Mouse (Mus musculus) urinary bladder, postnatal 0 days (tissue): Measurements from ENCODE around the gene Itpkb. TPM values are rescaled to one million over a fixed set of nuclear protein-coding genes. Genes with fewer than 3 reads are reported as not detected.

Source experiments
- polyA plus RNA-seq: library from polyadenylated mRNA; unstranded; fragments of >200 nt; fragmentation: Nextera tagmentation; extraction: Ambion mirVana; gene quantifications from 2 replicates; pipeline ENCODE4 v1.2.1, GENCODE M21; 2015

The Itpkb gene
- polyA plus RNA-seq = 10.5 and 11.9 TPM in 2 replicates

DNA sequence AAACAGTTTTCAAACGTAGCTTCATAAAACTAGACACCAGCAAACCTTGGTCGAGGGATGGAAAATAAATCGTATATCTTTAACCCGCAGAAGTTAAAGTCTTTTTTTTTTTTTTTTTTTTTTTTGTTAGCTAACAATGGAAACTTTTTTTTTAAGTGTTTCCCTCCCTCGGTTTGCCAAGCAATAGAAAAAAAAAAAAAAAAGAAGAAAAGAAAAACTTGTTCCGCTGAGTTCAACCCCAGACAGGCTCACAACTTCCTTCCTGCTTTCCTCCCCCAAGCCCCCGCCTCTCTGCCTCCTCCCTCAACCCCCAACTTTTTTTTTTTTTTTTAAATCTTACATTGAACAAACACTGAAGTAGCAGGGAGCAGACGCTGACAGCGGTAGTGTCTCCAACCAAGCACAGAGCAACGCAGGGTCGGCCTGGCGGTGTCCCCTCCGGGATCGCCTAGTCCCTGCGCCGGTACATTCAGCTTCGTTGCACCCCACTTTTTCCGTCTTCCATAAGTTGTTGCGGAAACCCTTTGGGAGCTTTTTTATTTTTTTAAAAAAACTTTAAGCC, at the start of gene Itpkb:
Gene Itpkb (plus strand): TSS at position 341 of the 562 bp plus-strand sequence.

Other genes with a start within 250 kb of the Itpkb start
- 8.9 and 12.8 TPM in 2 replicates for gene Coq8a, start 130.9 kb upstream of the Itpkb start, polyA plus RNA-seq
- gene Psen2, start 67.0 kb upstream of the Itpkb start, polyA plus RNA-seq = 12.7 and 16.8 TPM in 2 replicates
- gene Stum, start 153.0 kb downstream of the Itpkb start, polyA plus RNA-seq = 26.7 and 28.8 TPM in 2 replicates
- gene Parp1, start 238.4 kb downstream of the Itpkb start, polyA plus RNA-seq = 31.9 and 32.3 TPM in 2 replicates